Mouse (Mus musculus): ENCODE results near the gene Napepld.

DNA sequence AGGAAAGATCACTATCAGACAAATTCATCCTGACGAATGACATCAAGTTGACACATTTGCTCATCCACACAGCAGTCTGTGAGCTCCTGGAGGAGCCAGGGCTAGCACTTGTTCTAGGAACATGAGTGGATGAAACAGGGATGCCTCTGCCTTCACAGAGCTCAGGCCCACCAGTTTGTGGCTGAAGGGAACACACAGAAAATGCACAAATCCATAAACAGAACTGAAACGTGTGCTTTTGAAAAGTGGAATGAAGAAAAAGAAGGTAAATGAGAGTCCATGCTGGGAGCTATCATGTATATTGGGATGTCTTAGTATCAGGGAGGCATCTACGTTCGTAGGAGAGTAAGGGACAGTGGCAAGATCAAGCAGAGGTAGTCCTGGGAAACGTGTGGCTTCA lies 27.9 kb upstream of the Napepld start:
- no peak for TF ChIP-seq POLR2A (IDR thresholded peaks at IDR 0.05; ENCODE audit: control insufficient read depth, low read depth, low read length)
- no peak for TF ChIP-seq CTCF (IDR thresholded peaks at IDR 0.05; ENCODE audit: control insufficient read depth, insufficient read depth, insufficient replicate concordance, low read depth, low read length)

All from testis, adult 2 months (tissue).